Mouse (Mus musculus): ENCODE results near the gene Gm21981.

DNA sequence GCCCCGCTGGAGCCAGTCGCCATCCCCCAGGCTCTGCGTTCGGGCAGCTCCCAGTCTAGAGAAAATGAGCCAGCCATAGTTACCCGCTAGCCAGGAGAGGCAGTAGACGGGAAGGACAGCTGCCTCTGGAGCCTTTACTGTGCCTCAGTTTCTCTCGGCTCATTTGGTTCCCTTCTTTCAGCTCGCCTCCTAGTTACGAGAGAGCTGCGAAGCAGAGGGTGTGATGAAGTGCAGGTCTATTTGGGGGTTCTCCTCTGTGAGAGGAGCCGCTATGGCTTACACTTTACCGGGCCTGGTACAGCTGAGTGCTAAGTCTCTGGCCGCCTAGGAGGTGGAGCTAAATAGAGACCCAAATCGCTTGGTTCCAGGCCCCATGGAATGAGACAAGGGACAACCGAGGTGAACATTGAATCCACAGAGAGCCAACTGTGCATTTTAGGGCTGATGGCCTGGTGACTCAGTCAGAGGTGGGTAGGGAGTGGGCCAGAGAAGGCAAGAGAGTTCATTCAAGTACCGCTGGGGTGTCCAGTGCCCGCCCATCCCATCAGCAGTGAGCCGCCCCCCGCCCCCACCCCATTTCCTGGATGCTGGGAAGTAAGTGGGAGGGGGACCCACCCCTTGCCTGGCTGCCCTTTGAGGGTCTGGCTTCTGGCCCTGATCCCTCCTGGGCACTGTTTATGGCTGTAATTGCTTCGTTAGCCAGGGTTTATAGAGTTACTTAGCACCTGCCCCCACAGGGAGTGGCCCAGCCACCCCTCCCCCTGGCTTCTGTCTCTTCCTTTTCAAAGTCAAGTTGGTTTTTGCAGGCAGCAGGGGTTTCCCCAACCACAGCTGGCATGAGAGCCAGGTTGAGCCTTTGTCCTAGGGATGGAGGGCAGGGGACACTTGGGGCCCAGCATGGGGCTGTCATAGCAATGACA is 44.9 kb upstream of the Gm21981 start:
- TF ChIP-seq GATA1 (IDR thresholded peaks at IDR 0.05; ENCODE audit: low read length), result no peak
- no peak for TF ChIP-seq TAL1 (IDR thresholded peaks at IDR 0.05; ENCODE audit: low read length)

Data from erythroblast, embryonic 14.5 days (primary cell).